Mouse (Mus musculus) brain, adult 2 months (tissue): ENCODE data around the gene Gab1.

Experiments used
- DNase-seq: peaks from one replicate; pipeline ENCODE4 v3.0.0; 2011; ENCODE audit warnings: low read depth, low spot score

Gab1 gene

DNA sequence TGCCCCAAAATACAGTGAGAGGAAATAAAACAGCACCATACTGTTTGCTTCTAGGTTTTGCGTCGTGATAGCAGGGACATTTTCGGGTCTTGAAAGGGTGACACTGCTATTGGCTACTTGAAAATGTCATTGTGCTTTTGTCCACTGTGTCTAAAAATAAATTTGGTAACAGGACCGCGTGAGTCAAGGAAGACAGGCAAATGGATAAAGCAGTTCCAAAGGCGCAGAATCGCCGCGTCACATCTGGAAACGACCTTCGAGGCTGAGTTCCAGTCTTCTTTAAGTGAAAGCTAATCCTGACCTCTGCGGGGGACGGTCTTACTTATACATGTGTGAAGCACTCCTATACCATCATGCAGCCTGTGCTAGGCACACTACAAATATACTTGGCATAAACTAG is 35.0 kb downstream of the Gab1 start:
- no peak for DNase-seq

DNA sequence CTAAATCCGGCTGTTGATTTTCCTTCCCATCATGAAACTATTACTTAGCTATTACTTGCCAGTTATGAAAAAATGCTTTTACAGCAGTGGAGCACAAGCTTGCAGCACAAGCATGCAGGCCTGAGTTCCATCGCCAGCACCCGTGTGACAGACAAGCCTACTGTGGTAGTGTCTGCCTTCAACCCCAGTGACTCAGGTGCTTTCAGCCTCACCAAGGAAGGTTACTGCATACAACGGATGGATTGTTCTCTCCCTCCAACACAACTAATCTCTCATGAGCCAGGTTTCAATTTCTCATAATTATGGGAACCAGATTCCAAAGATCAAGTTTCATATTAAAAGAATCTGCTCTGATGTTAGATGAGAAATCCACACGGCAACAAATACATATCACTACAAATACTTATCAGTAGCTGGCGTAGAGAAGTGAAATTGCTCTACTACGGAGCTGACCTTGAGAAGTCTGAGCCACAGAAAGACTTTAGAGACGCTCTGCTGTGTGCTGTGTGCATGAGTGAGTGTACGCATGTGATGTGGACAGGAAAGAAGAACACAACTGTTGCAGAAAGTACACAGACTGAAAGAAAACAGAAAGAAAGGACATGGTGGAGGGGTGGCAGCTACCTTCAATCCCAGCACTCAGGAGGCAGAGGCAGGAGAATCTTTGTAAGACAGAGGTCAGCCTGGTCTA is 36.4 kb downstream of the Gab1 start:
- DNase-seq: no peak

- no peak for DNase-seq
Measured at GRCm38 (mm10) chr8:80842514-80842913, 37.8 kb downstream of the Gab1 start.

GRCm38 (mm10) chr8:80840090-80840489 is 40.2 kb downstream of the Gab1 start:
- no peak for DNase-seq

DNA sequence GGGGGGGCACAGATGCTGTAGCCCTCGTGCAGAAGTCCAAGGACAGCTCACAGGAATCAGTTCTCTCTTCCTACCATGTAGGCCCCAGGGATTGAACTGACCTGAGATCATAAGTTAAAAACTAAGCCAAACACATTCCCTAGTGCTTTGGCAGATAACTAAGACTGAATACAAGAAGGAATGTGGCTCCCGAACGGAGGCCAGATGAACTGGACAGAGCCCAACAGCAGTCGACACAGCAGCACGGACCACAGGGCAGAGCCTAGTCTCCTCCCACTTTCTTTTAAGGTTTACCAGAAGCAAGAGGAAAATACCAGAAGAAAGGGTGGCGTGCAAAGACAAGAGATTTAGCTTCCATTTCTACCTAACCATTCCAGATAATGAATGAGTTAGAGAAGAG is 42.1 kb downstream of the Gab1 start:
- DNase-seq: no peak

DNA sequence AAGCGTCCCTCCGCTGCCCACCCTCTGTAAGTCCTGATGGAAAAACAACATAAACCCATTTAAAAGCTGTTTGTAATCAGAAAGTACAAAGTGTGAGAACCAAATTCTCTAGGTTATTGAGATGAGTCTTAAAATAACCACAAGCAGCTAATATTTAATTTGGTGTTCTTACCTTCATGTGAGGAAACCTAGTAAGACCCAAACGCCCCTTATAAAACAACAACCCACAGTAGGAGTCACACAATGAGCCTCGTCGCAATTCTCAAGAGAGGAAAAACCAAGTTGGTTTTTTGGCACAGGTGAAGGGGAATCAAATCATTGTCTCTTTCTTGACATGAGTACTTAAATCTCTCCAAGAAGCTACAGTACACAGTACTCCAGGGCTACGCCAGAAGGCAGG is 44.9 kb downstream of the Gab1 start:
- DNase-seq: no peak

DNA sequence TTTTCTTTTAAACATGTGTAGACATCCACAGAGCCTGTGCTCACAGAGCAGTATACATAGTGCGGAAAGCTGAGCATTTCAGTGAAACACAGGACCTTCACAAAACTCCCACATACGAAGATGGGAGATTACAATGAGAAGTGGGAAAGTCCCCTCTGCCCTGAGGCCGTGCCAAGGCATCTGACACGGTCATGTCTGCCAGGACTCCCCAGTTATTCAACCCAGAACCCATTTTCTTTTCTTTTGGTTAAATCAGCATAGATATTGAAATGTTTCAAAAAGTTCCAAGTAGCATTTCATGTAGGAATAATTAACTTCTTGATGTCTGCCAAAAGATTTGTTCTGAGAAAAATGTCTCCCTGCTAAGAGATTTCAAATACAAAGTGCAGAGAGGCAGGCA is 45.9 kb downstream of the Gab1 start:
- no peak for DNase-seq

DNA sequence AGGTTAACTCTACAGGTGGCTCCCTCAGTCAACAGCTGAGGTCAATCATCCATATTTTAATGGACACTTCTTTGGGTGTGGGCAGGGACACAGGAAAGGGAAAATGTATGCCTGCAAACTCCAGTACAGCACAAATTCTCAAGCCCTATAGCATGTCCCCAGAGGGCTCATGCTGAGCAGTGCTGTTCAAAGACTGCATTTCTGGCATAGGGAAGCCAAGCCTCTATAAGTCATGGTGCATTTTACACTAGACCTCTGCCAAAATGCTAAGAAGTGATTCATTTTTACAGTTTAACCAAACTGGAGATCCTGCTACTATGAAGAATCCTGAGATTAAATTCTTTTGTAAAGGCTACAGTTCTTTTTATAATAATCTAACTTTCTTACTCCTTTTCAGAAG is 47.8 kb downstream of the Gab1 start:
- DNase-seq: no peak

GRCm38 (mm10) chr8:80831876-80832524 is 48.3 kb downstream of the Gab1 start:
- DNase-seq: no peak

DNA sequence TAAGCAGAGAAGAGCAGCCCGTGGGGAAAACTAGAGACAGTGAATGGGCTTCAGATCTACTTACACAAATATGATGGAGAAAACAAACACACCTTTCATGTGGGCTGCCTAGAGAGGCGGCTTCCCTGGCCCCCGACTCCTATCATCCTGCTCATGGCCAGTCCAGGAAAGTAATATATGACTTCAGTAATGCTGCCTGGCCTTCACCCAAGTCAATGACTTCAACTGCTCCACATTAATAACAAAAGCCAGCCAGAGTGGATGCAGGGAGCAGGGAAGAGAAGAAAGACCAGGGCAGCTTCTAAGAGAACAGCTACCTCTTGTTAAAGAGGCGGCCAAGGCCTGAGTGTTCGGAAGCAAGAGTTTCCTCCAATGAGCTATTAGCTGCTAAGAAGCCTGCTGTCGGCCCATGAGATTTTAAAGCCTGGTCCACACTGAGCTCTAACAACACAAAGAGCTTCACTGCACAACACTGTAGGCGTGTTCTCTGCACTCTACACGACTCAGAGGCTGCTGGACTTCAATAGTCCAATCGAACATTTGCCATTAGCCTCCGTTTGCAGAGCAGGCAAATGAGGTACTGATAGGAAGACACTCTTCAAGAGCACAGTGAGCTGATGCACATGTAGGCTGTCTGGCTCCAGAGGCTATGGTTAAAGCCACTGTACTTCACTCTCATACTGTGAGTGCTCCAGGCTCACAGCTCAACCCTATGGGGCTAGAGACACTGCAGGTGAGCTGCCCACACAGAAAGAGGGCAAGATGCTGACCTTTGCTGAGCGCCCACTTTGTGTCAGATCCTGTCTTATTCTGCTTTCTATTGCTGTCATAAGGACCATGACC is 49.4 kb downstream of the Gab1 start:
- DNase-seq: no peak

GRCm38 (mm10) chr8:80830141-80830540 is 50.2 kb downstream of the Gab1 start:
- no peak for DNase-seq

DNA sequence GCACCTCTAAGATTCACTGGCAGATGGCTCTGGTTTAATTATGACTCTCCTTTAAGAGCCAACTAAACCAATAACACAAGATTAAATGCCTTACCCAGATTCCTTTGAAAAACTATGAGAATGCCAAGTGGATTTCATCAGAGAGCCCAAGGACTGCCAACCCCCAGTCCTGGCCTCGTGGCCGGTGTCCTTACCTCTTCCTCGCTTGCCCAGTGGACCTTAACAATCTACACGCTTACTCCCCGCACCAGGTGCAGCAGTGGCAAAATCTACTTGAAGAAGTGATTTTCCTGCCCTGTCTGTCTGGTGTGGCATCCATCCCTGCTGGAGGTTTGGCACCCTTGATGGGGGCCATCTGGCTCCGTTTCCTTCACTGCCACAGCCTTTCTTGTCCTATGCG is 53.3 kb downstream of the Gab1 start:
- DNase-seq: no peak

DNA sequence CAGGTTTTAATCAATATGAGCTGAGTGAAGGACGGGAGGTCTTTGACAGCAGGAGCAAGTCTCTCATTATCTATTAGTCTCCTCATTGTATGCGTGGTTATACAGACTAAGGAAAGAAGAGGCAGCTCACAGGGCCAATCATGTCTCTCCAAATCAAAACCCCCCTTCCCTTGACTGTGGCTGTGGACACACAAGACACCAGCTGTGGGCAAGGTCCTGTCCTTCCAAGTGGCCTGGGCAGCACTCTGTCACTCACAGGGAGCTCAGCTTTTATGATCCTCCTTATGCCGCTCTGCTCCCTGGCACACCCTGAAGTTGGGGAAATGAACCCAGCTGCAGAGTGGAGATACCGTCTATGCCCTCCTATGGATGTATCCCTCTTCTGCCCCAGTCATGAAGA is 55.2 kb downstream of the Gab1 start:
- no peak for DNase-seq

GRCm38 (mm10) chr8:80824426-80824825 is 55.9 kb downstream of the Gab1 start:
- DNase-seq: no peak

DNA sequence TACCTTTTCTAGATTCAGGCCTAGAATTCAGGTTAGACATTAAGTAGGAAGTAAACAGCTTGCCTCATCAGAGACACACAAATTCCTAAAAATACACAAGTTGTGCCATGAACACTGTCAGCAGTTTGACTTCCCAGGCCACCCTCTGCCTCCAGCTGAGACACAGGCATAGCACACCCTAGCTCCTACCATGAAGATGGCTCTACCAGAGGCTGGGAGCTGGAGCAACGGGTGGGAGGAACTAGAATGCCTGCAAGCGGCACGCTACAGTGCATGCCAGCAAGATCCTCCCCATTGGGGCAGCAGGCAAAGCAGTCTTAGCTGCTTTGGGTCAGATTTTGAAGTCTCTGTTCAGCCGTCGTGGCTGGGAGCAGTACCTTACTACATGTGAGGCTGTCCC is 57.1 kb downstream of the Gab1 start:
- DNase-seq: no peak

DNA sequence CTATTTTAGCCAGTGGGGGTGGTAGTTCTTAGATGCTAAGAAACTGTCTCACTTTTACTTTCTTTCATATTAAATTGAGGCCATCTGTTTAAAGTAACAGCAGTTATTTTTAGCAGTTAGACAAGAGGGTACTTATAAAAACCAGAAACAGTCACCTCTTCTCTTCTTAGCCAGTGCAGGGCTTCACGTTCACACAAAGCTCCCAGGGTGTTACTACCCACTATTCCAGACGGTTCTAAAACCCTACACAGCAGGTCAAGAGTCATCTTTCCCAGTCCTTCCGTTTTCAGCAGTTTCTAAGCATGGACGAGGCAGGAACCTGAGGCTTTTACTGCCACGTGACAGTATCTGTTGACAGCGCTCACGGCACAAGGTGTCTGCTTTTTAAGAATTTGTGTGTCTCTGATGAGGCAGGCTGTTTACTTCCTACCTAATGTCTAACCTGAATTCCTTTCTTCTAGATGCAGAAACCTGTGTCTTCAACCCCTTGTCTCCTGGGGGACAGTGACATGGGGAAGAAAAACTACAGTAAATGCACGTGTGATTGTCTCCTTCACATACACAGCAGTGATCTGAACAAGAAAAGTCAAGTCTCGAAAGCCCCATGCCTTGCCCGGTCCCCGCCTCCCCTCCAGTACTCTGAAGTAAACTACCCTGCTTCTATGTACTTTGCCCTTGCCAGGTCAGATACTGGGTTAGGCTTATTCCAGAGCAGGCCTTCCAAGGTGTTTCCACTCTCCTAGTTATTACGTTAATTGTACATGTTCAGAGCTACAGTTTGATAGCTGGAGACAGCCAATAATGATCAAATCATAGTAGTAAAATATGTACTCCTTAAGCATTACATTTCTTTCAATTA is 58.7 kb downstream of the Gab1 start:
- DNase-seq: no peak

GRCm38 (mm10) chr8:80818978-80819377 is 61.3 kb downstream of the Gab1 start:
- DNase-seq: no peak

DNA sequence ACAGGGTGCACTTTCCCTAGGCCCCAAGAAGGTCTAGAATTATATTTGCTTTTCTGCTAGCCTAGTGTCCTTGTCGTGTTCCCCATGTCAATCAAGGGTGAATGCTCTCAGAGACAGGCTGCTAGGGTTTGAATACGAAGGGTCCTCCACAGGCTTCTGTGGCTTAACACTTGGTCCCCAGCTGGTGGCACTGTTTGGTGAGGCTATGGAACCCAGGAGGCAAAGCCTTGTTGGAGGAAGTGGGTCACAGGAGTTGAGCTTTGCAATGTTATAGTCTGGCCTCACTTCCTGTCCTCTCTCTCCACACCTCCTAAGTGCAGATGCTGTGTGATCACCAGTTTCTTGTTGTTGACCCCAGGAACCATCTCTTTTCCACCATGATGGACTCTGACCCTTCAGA is 63.3 kb downstream of the Gab1 start:
- no peak for DNase-seq

- no peak for DNase-seq
Measured at GRCm38 (mm10) chr8:80815179-80815578, 65.1 kb downstream of the Gab1 start.

DNA sequence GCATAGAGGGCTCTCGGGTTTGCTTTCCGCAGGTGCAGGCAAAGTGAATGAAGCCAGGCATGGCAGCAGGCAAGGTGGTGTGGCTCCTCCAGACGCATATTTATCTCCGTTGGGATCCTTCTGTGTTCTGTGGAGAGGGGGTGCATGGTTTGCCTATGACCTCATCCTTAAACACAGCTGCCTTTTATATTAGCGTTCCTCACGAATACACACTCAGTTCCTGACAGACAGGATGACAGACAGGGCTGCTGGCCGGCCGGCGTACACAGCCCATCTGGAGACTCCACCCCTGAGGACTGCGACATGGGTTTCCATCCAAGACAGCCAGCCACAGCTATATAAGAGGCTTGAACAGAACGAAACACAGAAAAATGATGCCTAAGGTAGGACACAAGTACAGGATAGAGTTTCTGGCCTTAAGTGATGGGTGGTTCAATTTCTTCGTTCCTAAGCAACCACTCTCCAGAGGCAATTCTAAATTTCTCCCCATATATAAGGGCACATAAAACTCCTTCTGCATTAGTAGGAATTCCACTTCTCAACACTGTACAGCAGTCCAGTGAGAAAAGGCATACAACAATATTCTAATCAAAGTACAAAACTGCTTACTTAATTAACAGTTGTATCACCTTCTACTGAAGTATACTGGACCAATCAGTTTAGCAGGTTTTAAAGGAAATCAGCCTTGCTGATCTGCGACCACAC is 66.1 kb downstream of the Gab1 start:
- peak; percentile 57 for DNase-seq

DNA sequence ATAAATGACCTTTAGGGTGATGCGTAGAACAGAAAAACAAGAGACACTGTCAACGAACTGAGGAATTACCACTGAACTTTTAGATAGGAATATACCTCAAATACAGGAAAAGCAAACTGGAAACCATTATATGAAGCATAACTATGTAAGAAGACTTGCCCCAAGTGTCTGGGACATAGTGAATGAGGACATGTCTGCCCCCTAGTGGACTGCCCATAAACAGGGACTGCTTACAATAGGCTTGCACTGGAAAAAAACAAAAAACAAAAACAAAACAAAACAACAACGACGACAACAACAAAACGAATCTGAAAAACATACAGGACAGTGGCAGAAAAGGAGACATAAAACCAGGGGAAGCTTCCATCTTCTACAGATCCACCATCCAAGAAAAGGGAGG is 66.9 kb downstream of the Gab1 start:
- peak; percentile 89 for DNase-seq
